Mouse (Mus musculus) hindbrain, postnatal 0 days (tissue): Measurements from ENCODE around the gene Mprip. TPM values are rescaled to one million over a fixed set of nuclear protein-coding genes. Genes with fewer than 3 reads are reported as not detected.

Experiments
- ATAC-seq: fragments of 200-750 bp; cut with Nextera tagmentation; 2 replicates; pipeline ENCODE4 v1.8.0; 2017; ENCODE audit warnings: mild to moderate bottlenecking, moderate TSS enrichment, moderate library complexity
- DNase-seq: peaks from one replicate; pipeline ENCODE4 v3.0.0-alpha.2; 2015; ENCODE audit warnings: low spot score
- H3K27ac ChIP-seq: fragments of 300-500 bp; sonication (generic); 2 replicates; pipeline ENCODE4 v1.5.1; 2014; ENCODE audit warnings: mild to moderate bottlenecking
- H3K27me3 ChIP-seq: fragments of 300-500 bp; sonication (generic); 2 replicates; pipeline ENCODE4 v1.6.1; 2014; ENCODE audit warnings: low read length, mixed read lengths; ENCODE audit not compliant: insufficient read depth
- H3K36me3 ChIP-seq: fragments of 300-500 bp; sonication (generic); 2 replicates; pipeline ENCODE4 v1.6.1; 2014; ENCODE audit warnings: low read length, mixed read lengths; ENCODE audit not compliant: insufficient read depth
- H3K4me1 ChIP-seq: fragments of 300-500 bp; sonication (generic); 2 replicates; pipeline ENCODE4 v1.6.1; 2014; ENCODE audit warnings: antibody characterized with exemption, low read length, mixed read lengths; ENCODE audit not compliant: insufficient read depth
- H3K4me2 ChIP-seq: fragments of 300-500 bp; sonication (generic); 2 replicates; pipeline ENCODE4 v1.6.1; 2014; ENCODE audit warnings: low read depth, mild to moderate bottlenecking, low read length, moderate library complexity, mixed read lengths
- H3K4me3 ChIP-seq: fragments of 300-500 bp; sonication (generic); 2 replicates; pipeline ENCODE4 v1.5.1; 2014; ENCODE audit warnings: low read length
- H3K9ac ChIP-seq: fragments of 300-500 bp; sonication (generic); replicated peaks from 2 replicates; pipeline ENCODE4 v1.6.1; 2014; ENCODE audit warnings: mild to moderate bottlenecking, low read length, moderate library complexity, mixed read lengths
- H3K9me3 ChIP-seq: fragments of 300-500 bp; sonication (generic); 2 replicates; pipeline ENCODE4 v1.6.1; 2016; ENCODE audit warnings: low read length, mixed read lengths
- CTCF ChIP-seq: IDR thresholded peaks from 2 replicates; pipeline ENCODE4 v1.5.1; 2016; ENCODE audit warnings: antibody characterized with exemption, control low read depth, low read depth
- WGBS: fragments of 180-500 bp; shearing (Covaris S2); extraction: QIAGEN DNeasy Blood & Tissue Kit; methylation state at CpG from one replicate; pipeline ENCODE4 v1.1.7; 2014; 5-methylcytosine and 5-hydroxymethylcytosine counted together
- polyA plus RNA-seq: library from polyadenylated mRNA; unstranded; fragments of >200 nt; fragmentation: Nextera tagmentation; extraction: Ambion mirVana; gene quantifications from 2 replicates; pipeline ENCODE4 v1.2.1, GENCODE M21; 2015
- total RNA-seq: library from RNA; depleted of rRNA; stranded (reverse); fragments of >200 nt; gene quantifications from 2 replicates; pipeline ENCODE4 v1.2.3, GENCODE M21; 2014

Gene Mprip
- total and polyA plus RNA-seq, 2 experiments from 2014 or later: 57.8 to 149 TPM

DNA sequence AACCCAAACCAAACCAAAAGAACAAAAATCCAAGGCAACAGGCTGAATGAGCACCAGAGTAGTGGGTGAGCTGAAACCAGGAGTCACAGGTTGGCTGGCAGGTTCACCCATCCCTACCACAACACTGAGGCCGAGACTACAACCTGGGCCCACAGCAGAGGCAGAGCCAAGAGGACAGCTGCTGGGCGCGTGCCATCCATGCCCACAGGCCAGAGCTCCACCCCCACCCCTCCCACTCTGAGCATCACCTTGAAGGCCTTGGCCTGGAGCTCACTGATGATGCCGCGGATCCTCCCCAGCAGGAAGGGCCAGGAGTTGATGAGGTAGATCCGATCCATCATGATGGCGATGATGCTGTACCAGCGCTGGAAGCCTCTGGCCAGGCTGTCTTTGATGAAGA, 140.8 kb downstream of the Mprip start:
- Histone ChIP-seq H3K4me1 (no peaks in the 10 kb centered on the region), H3K36me3 (peaks cover 90% of the 10 kb centered on the region), H3K4me2 (no peak overlapping the region), H3K4me3 (no peak overlapping the region), H3K9me3 (no peaks in the 10 kb centered on the region), H3K9ac (no peak overlapping the region), H3K27me3 (no peaks in the 10 kb centered on the region), H3K27ac (no peak overlapping the region)
- 92% methylated on average over 8 of the region's 8 CpGs for WGBS
- ATAC-seq: no peak
- DNase-seq: no peak
- TF ChIP-seq CTCF: no peak

DNA sequence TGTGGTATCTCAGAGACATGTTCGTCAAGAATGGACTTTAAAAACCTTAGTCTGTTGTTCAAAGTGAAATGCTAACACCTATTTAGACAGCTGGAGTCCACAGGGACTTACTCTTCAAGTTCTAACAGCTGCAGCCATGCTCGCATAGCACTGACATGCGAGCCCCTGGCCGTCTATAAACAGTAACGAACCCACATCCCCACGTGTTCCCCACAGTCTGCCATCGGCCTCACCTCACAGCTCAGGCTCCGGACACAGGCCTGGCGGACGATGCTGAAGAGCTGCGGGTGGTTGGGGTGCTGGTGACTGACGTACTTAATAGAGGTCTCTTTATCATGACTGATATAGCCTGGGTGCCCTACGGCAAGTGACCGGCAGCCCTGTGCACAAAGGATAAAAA, 142.4 kb downstream of the Mprip start:
- TF ChIP-seq CTCF: no peak
- H3K4me3 ChIP-seq: no peak overlapping the region
- ATAC-seq: no peak

DNA sequence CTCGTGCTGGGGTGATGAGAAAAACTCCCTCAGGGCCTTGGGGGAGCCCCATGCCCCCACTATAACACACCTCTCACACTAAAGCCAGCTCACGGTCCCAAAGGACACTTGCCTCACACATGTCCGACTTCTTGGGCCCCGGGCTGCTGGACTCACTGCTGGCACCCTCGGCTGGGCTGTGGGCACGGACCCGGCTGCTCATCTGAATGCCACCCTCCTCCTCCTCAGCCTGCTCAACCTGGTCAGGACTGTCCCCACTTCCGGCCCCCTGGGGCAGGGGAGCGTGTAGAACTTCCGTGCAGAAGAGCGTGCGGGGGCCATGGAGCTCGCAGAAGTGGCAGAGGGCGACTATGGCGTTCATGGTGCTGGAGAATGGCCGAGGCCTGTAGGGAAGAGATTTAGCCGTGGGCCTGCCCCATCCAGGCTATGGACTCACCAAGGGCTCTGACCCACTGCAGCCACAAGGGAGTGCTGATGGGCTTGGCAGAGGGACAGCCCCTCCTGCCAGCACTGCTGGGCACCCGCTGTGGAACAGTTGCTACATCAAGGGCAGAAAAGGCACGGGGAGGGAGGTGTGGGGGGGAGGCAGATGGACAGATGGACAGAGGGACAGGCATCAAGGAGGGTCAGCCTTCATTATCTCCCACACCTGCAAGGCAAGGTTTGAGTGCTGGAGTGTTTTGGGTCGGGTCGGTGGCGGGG, 143.5 kb downstream of the Mprip start:
- H3K36me3 ChIP-seq: peaks cover 72% of the 10 kb centered on the region
- no peak overlapping the region for H3K9ac ChIP-seq
- no peaks in the 10 kb centered on the region for H3K27me3 ChIP-seq
- 88% methylated on average over 22 of the region's 22 CpGs for WGBS
- DNase-seq (no peak), ATAC-seq (no peak)
- H3K4me3 ChIP-seq: no peak overlapping the region
- no peak overlapping the region for H3K4me2 ChIP-seq
- H3K9me3 ChIP-seq: no peaks in the 10 kb centered on the region
- no peak overlapping the region for H3K27ac ChIP-seq
- peaks cover 8% of the 10 kb centered on the region for H3K4me1 ChIP-seq
- TF ChIP-seq CTCF: peak; percentile 16; the same call in 1 of the 2 replicates

More for the DNA sequence above, 142.4 kb downstream of the Mprip start:
- 86% methylated on average over 14 of the region's 14 CpGs for WGBS
- Histone ChIP-seq H3K27me3 (no peaks in the 10 kb centered on the region), H3K36me3 (peaks cover 82% of the 10 kb centered on the region), H3K4me1 (peaks cover 2% of the 10 kb centered on the region), H3K9ac (no peak overlapping the region), H3K4me2 (no peak overlapping the region), H3K9me3 (no peaks in the 10 kb centered on the region), H3K27ac (no peak overlapping the region)
- no peak for DNase-seq

DNA sequence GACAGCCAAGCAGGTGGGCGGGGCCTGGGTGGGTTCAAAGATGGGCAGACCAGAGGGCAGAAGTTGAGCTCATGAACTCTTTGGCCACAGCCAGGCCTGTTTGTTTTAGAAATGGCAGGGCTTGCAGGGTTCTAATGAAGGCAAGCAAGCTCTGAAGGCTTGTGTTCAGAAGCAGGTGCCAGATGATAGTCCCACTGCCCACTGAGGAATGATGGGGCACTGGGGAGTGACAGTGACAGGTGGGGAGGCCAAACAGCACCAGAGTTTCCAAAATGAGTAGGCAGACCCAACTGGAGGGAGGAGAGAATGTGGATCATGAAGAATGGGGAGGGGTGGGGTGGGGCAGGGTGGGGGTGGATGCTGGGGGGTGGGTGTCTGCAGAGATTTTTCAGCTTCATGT, 144.2 kb downstream of the Mprip start:
- H3K9me3 ChIP-seq: no peaks in the 10 kb centered on the region
- WGBS: 94% methylated on average over 1 of the region's 1 CpGs
- H3K36me3 ChIP-seq: peaks cover 66% of the 10 kb centered on the region

DNA sequence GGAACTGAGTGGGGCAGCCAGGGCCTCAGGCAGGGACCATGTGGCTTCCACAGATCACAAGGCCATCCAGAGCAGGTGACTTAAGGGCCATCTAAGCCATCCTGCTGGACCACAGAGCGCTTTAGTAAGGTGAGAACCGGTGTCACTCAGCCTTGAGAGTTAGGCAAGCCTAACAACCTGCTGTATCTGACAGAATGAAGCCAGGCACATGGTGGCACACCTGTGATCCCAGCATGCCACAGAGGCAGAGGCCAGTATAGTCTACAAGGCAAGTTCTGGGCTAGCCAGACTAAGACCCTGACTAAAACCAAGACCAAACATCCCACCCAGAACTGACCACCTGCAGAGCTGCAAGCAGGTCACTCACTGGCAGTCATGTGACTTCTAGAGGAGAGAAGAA, 144.6 kb downstream of the Mprip start:
- no peak overlapping the region for H3K4me2 ChIP-seq
- TF ChIP-seq CTCF: no peak
- H3K9ac ChIP-seq: no peak overlapping the region
- peaks cover 62% of the 10 kb centered on the region for H3K36me3 ChIP-seq
- peaks cover 8% of the 10 kb centered on the region for H3K4me1 ChIP-seq
- no peak overlapping the region for H3K4me3 ChIP-seq
- H3K27ac ChIP-seq: no peak overlapping the region
- DNase-seq (no peak), ATAC-seq (no peak)
- no peaks in the 10 kb centered on the region for H3K27me3 ChIP-seq
- H3K9me3 ChIP-seq: no peaks in the 10 kb centered on the region
- 100% methylated on average over 2 of the region's 2 CpGs for WGBS

More for the DNA sequence above, 144.2 kb downstream of the Mprip start:
- Histone ChIP-seq H3K9ac (no peak overlapping the region), H3K27ac (no peak overlapping the region), H3K27me3 (no peaks in the 10 kb centered on the region), H3K4me2 (no peak overlapping the region), H3K4me3 (no peak overlapping the region), H3K4me1 (peaks cover 8% of the 10 kb centered on the region)
- ATAC-seq (no peak), DNase-seq (no peak)
- no peak for TF ChIP-seq CTCF

DNA sequence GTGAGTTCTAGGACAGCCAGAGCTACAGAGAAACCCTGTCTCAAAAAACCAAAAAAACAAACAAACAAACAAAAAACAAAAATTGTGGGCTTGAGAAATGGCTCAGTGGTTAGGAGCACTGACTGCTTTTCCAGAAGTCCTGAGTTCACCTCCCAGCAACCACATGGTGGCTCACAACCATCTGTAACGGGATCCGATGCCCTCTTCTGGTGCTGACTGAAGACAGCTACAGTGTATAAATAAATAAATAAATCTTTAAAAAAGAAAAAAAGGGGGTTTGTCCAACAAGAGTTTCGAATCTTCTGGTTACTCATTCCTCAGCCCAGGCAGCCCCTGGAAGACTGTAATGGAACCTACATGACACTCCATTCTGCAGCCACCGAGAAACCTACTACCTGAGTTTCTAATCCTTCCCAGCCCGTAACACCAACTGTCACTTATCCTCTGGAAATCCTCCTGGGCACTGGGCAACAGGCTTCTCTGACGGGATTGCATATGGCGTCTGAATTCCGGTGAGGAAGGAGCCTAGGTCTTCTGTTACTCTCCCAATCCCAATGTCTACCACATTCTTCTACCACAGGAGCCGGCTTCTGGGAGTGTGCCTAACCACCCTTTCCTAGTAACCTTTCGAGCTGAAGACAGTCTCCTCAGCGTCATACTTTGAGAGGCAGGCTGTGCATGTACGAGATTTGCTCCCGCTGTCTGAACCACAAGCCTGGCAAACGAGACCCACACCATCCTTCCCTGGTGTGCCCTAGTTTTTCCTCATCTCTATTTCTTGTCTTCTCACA, 147.3 kb downstream of the Mprip start:
- no peaks in the 10 kb centered on the region for H3K9me3 ChIP-seq
- H3K27ac ChIP-seq: no peak overlapping the region; the same call in 1 of the 2 replicates
- peak; percentile 45 for TF ChIP-seq CTCF
- no peak for DNase-seq
- H3K4me3 ChIP-seq: peak overlapping the region; percentile 74
- H3K9ac ChIP-seq: peak overlapping the region; percentile 79; the same call in 1 of the 2 replicates
- H3K36me3 ChIP-seq: peaks cover 37% of the 10 kb centered on the region
- H3K4me2 ChIP-seq: peak overlapping the region; percentile 91
- ATAC-seq: no peak
- H3K27me3 ChIP-seq: no peaks in the 10 kb centered on the region
- 54% methylated on average over 14 of the region's 14 CpGs for WGBS
- peaks cover 8% of the 10 kb centered on the region for H3K4me1 ChIP-seq
